In the genomic region with DNA sequence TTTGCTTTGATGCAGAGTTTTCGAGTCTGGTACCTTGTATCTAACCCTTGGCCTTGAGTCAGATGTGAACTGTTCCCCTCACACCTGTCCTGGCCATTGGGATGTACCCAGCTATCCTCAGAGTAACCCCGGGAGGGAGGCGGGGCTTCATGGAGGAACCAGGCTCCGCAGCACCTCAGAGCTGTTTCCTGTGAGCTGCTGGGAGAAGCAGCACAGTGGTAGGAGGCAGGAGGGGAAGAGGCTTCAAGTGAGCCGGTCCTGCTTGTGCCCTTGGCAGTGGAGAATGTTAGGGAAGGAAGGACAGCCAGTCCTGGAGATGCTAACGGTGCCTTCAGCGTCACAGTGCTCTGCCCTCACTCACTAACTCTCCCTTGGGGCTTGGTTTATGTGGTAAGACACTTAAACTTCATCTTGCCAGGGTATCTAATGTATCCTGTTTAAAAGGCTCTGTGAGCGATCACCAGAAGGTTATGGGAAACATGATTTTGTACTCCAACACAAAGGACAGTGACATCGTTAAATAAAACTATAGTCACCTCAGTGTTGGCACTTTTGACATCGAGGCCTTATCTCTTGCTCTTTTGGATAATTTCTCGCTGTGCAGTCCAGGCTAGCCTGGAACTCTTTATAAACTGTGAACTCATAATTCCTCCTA, we compare ENCODE assay signal across 13 mouse cellular contexts. TPM values are rescaled to one million over a fixed set of nuclear protein-coding genes. Genes with fewer than 3 reads are reported as not detected.
DNase-seq lines count a peak whose midpoint lies in the region; ATAC-seq and TF ChIP-seq lines count a peak whose summit lies in the region.
"Had no signal": no experiment of that assay in that cellular context is flagged by ENCODE, and none has a peak within 500 bp of the region (broad histone marks: within the 10 kb centered on the region; RNA-seq: fewer than 3 reads in every experiment).

No protein-coding gene starts in this region.

- H3K79me2 ChIP-seq in heart, adult 2 months (replicated peaks; ENCODE audit: control insufficient read depth, insufficient read depth, low read length): peaks cover 1% of the 10 kb centered on the region; the same call in 1 of the 2 replicates

- no peak overlapping the region for H3K4me2 ChIP-seq in liver, embryonic 13.5 days
- H3K4me2 ChIP-seq in stomach, postnatal 0 days (replicated peaks; ENCODE audit: low read depth): no peak overlapping the region
- H3K4me2 ChIP-seq: embryonic facial prominence, embryonic 12.5 days; neural tube, embryonic 13.5 days had no signal

- no peak for TF ChIP-seq EP300 in heart, adult 2 months (IDR thresholded peaks at IDR 0.05; ENCODE audit: insufficient read depth, low read depth, low read length)
- no peak for TF ChIP-seq EP300 in stomach, postnatal 0 days (optimal IDR thresholded peaks at IDR 0.05)

- H3K27ac ChIP-seq in heart, adult 2 months: peak overlapping the region; percentile 20
- H3K27ac ChIP-seq in liver, embryonic 13.5 days: peak overlapping the region; percentile 20; the same call in 1 of the 2 replicates
- no peak overlapping the region for H3K27ac ChIP-seq in stomach, postnatal 0 days (replicated peaks)
- H3K27ac ChIP-seq: embryonic facial prominence, embryonic 12.5 days; kidney, postnatal 0 days; neural tube, embryonic 13.5 days had no signal

- whole genome bisulfite sequencing in heart, adult 2 months: 53% methylated on average over 11 of the region's 11 CpGs
- WGBS in liver, embryonic 13.5 days (ENCODE audit: insufficient replicate concordance): 43% methylated on average over 11 of the region's 11 CpGs
- 79% methylated on average over 11 of the region's 11 CpGs for WGBS in stomach, postnatal 0 days

- DNase-seq in heart, adult 2 months: peak; percentile 32 to 45
- DNase-seq in heart, adult 8-10 months (ENCODE audit: low spot score): no peak
- peak; percentile 30 for DNase-seq in thymus, postnatal 0 days (ENCODE audit: low spot score)
- DNase-seq in thymus, postnatal 25 days: no peak
- no peak for DNase-seq in liver, embryonic 13.5 days
- peak; percentile 13 for DNase-seq in stomach, postnatal 0 days (ENCODE audit: low spot score)
- DNase-seq in right cerebral cortex, postnatal 14 days: no peak
- no peak for DNase-seq in T-cell, adult 2 months (ENCODE audit: low spot score)
- DNase-seq: heart, postnatal 4 days; lung, postnatal 14 days had no signal

- intact Hi-C loops in heart, adult 2 months (cut with DNase I): no loop called here

- no peak overlapping the region for H3K9ac ChIP-seq in heart, adult 2 months (ENCODE audit: low read depth, low read length)
- H3K9ac ChIP-seq in liver, embryonic 13.5 days: no peak overlapping the region
- H3K9ac ChIP-seq in stomach, postnatal 0 days (ENCODE audit: low read length): no peak overlapping the region
- H3K9ac ChIP-seq: embryonic facial prominence, embryonic 12.5 days; neural tube, embryonic 13.5 days had no signal

- no peak for ATAC-seq in liver, embryonic 13.5 days (ENCODE audit: low read depth)
- ATAC-seq in stomach, postnatal 0 days (ENCODE audit: low FRiP score, low TSS enrichment): no peak

- H3K36me3 ChIP-seq in heart, adult 2 months (ENCODE audit: control insufficient read depth, insufficient read depth, low read length): peaks cover 5% of the 10 kb centered on the region
- H3K36me3 ChIP-seq in liver, embryonic 13.5 days: peaks cover 15% of the 10 kb centered on the region; the same call in 1 of the 2 replicates
- H3K36me3 ChIP-seq in stomach, postnatal 0 days (ENCODE audit: control insufficient read depth, insufficient read depth, low read length): no peaks in the 10 kb centered on the region; the same call in 1 of the 2 replicates

- H3K4me3 ChIP-seq in heart, adult 2 months: no peak overlapping the region
- H3K4me3 ChIP-seq in liver, embryonic 13.5 days (replicated peaks): no peak overlapping the region
- H3K4me3 ChIP-seq in stomach, postnatal 0 days (ENCODE audit: low read depth, low read length): no peak overlapping the region
- H3K4me3 ChIP-seq: embryonic facial prominence, embryonic 12.5 days; neural tube, embryonic 13.5 days had no signal

- peaks cover 7% of the 10 kb centered on the region for H3K4me1 ChIP-seq in heart, adult 2 months (ENCODE audit: control insufficient read depth, insufficient read depth, low read length)
- H3K4me1 ChIP-seq in liver, embryonic 13.5 days (replicated peaks): peaks cover 11% of the 10 kb centered on the region
- no peaks in the 10 kb centered on the region for H3K4me1 ChIP-seq in stomach, postnatal 0 days (replicated peaks; ENCODE audit: control insufficient read depth, insufficient read depth)
- H3K4me1 ChIP-seq: embryonic facial prominence, embryonic 12.5 days; neural tube, embryonic 13.5 days had no signal

- TF ChIP-seq CTCF in heart, adult 2 months (IDR thresholded peaks at IDR 0.05): no peak
- TF ChIP-seq CTCF in stomach, postnatal 0 days (IDR thresholded peaks at IDR 0.05; ENCODE audit: low read depth): no peak

- no peaks in the 10 kb centered on the region for H3K27me3 ChIP-seq in heart, adult 2 months (ENCODE audit: control insufficient read depth, insufficient read depth, low read length)
- no peaks in the 10 kb centered on the region for H3K27me3 ChIP-seq in liver, embryonic 13.5 days
- H3K27me3 ChIP-seq in stomach, postnatal 0 days (ENCODE audit: control insufficient read depth, insufficient read depth, low read length): no peaks in the 10 kb centered on the region
- H3K27me3 ChIP-seq: embryonic facial prominence, embryonic 12.5 days; neural tube, embryonic 13.5 days had no signal

- TF ChIP-seq POLR2A in heart, adult 2 months (IDR thresholded peaks at IDR 0.05; ENCODE audit: insufficient read depth, low read depth, low read length): no peak; the same call in 1 of the 2 replicates

- no peaks in the 10 kb centered on the region for H3K9me3 ChIP-seq in liver, embryonic 13.5 days (replicated peaks)
- no peaks in the 10 kb centered on the region for H3K9me3 ChIP-seq in stomach, postnatal 0 days (ENCODE audit: control insufficient read depth, low read length)

RNA-seq across cellular contexts. Expression of gene Gpr18, which starts 22.1 kb away (rescaled TPM):
- total RNA-seq in heart, adult 2 months (2021): under 1 TPM; 0.16 to 0.43 TPM
- 0.53 and 2.2 TPM in 2 replicates for polyA plus RNA-seq in heart, adult 2 months (2012; rRNA removed)
- total RNA-seq in heart, adult 8-10 months (2022): under 1 TPM in 3 of 4 experiments, not detected in 1; 0.16 to 0.23 (median 0.19) TPM
- 5.5 and 6.3 TPM in 2 replicates for polyA plus RNA-seq in thymus, postnatal 0 days (2015; fragmentation: Nextera tagmentation; extraction: Ambion mirVana)
- 0.14 TPM in 1 of 2 replicates, not detected in the other for polyA plus RNA-seq in liver, embryonic 13.5 days (2015; fragmentation: Nextera tagmentation; extraction: Ambion mirVana)
- polyA plus RNA-seq in stomach, postnatal 0 days (2015; fragmentation: Nextera tagmentation; extraction: Ambion mirVana): 0.06 and 0.08 TPM in 2 replicates
- total RNA-seq: heart, postnatal 4 days had no signal

RNA-seq across cellular contexts. Expression of gene Gpr183, which starts 27.3 kb away (rescaled TPM):
- total RNA-seq in heart, adult 2 months (2021): 1 to 10 TPM in 1 of 2 experiments, under 1 TPM in 1; 0.84 to 1.1 TPM
- 1.3 and 1.4 TPM in 2 replicates for polyA plus RNA-seq in heart, adult 2 months (2012; rRNA removed)
- total RNA-seq in heart, adult 8-10 months (2022): 1 to 10 TPM in 3 of 4 experiments, under 1 TPM in 1; 0.87 to 1.7 (median 1.1) TPM
- polyA plus RNA-seq in thymus, postnatal 0 days (2015; fragmentation: Nextera tagmentation; extraction: Ambion mirVana): 12.5 and 13.4 TPM in 2 replicates
- polyA plus RNA-seq in liver, embryonic 13.5 days (2015; fragmentation: Nextera tagmentation; extraction: Ambion mirVana): 0.96 and 1.3 TPM in 2 replicates
- polyA plus RNA-seq in stomach, postnatal 0 days (2015; fragmentation: Nextera tagmentation; extraction: Ambion mirVana): 1.8 and 2.0 TPM in 2 replicates

RNA-seq across cellular contexts. Expression of gene Ubac2, which starts 59.3 kb away (rescaled TPM):
- 10 to 100 TPM; 30.4 to 31.9 TPM for total RNA-seq in heart, adult 2 months (2021)
- 37.0 and 43.9 TPM in 2 replicates for polyA plus RNA-seq in heart, adult 2 months (2012; rRNA removed)
- 10 to 100 TPM; 30.4 to 31.5 (median 30.8) TPM for total RNA-seq in heart, adult 8-10 months (2022)
- polyA plus RNA-seq in thymus, postnatal 0 days (2015; fragmentation: Nextera tagmentation; extraction: Ambion mirVana): 90.1 and 102 TPM in 2 replicates
- polyA plus RNA-seq in liver, embryonic 13.5 days (2015; fragmentation: Nextera tagmentation; extraction: Ambion mirVana): 22.6 and 25.3 TPM in 2 replicates
- 38.5 and 38.6 TPM in 2 replicates for polyA plus RNA-seq in stomach, postnatal 0 days (2015; fragmentation: Nextera tagmentation; extraction: Ambion mirVana)

Comparison
In these comparisons a context has a peak if more than half of its experiments do, and no peak if none do; other contexts are left out.
1. DNase-seq: peak in heart, adult 2 months (2 of 2), thymus, postnatal 0 days (single experiment) and stomach, postnatal 0 days (single experiment); none in heart, adult 8-10 months (single experiment), thymus, postnatal 25 days (single experiment), liver, embryonic 13.5 days (single experiment), right cerebral cortex, postnatal 14 days (single experiment) and T-cell, adult 2 months (single experiment).